Mouse (Mus musculus): ENCODE results near the gene Zdhhc12. TPM values are rescaled to one million over a fixed set of nuclear protein-coding genes. Genes with fewer than 3 reads are reported as not detected.

Zdhhc12 gene
- polyA plus RNA-seq, 1 experiment, result 1.6 TPM

- Histone ChIP-seq H3K27me3 (ENCODE audit: control insufficient read depth) (no peaks in the 10 kb centered on the region), H3K9me3 (ENCODE audit: control insufficient read depth, low read length) (no peaks in the 10 kb centered on the region), H3K4me1 (ENCODE audit: control insufficient read depth) (peaks cover 35% of the 10 kb centered on the region), H3K36me3 (ENCODE audit: control insufficient read depth) (no peaks in the 10 kb centered on the region), H3K4me3 (replicated peaks) (no peak overlapping the region)
- TF ChIP-seq GATA1 (IDR thresholded peaks at IDR 0.05; ENCODE audit: low read length) (no peak), TAL1 (IDR thresholded peaks at IDR 0.05; ENCODE audit: low read length) (no peak)
Measured at GRCm38 (mm10) chr2:30130156-30130555, 36.7 kb upstream of the Zdhhc12 start.

GRCm38 (mm10) chr2:30128789-30129188, 35.3 kb upstream of the Zdhhc12 start:
- H3K27me3 ChIP-seq (ENCODE audit: control insufficient read depth), result no peaks in the 10 kb centered on the region
- peaks cover 32% of the 10 kb centered on the region for H3K4me1 ChIP-seq (ENCODE audit: control insufficient read depth)

GRCm38 (mm10) chr2:30124472-30125274, 31.2 kb upstream of the Zdhhc12 start, which contains the start of gene Zer1:
Gene Zer1 (minus strand): TSS chr2:30124585.
- H3K36me3 ChIP-seq (ENCODE audit: control insufficient read depth), result peaks cover 16% of the 10 kb centered on the region
- no peaks in the 10 kb centered on the region for H3K27me3 ChIP-seq (ENCODE audit: control insufficient read depth)
- peak within 1 kb of the TSS; percentile 78 for H3K4me3 ChIP-seq (replicated peaks)
- H3K4me1 ChIP-seq (ENCODE audit: control insufficient read depth), result peaks cover 31% of the 10 kb centered on the region
- H3K9me3 ChIP-seq (ENCODE audit: control insufficient read depth, low read length), result no peaks in the 10 kb centered on the region
- TF ChIP-seq GATA1 (IDR thresholded peaks at IDR 0.05; ENCODE audit: low read length) (no peak), TAL1 (IDR thresholded peaks at IDR 0.05; ENCODE audit: low read length) (no peak)

More at GRCm38 (mm10) chr2:30128789-30129188, 35.3 kb upstream of the Zdhhc12 start:
- no peak for TF ChIP-seq TAL1 (IDR thresholded peaks at IDR 0.05; ENCODE audit: low read length)
- TF ChIP-seq GATA1 (IDR thresholded peaks at IDR 0.05; ENCODE audit: low read length), result no peak
- no peaks in the 10 kb centered on the region for H3K9me3 ChIP-seq (ENCODE audit: control insufficient read depth, low read length)
- H3K4me3 ChIP-seq (replicated peaks), result no peak overlapping the region
- no peaks in the 10 kb centered on the region for H3K36me3 ChIP-seq (ENCODE audit: control insufficient read depth)

- TF ChIP-seq GATA1 (IDR thresholded peaks at IDR 0.05; ENCODE audit: low read length) (no peak), TAL1 (IDR thresholded peaks at IDR 0.05; ENCODE audit: low read length) (no peak)
- Histone ChIP-seq H3K27me3 (ENCODE audit: control insufficient read depth) (no peaks in the 10 kb centered on the region), H3K4me1 (ENCODE audit: control insufficient read depth) (peaks cover 29% of the 10 kb centered on the region), H3K9me3 (ENCODE audit: control insufficient read depth, low read length) (no peaks in the 10 kb centered on the region), H3K36me3 (ENCODE audit: control insufficient read depth) (peaks cover 16% of the 10 kb centered on the region), H3K4me3 (replicated peaks) (peak overlapping the region; percentile 78)
Measured at GRCm38 (mm10) chr2:30123729-30124471, 30.5 kb upstream of the Zdhhc12 start.

GRCm38 (mm10) chr2:30122766-30123165, 29.3 kb upstream of the Zdhhc12 start:
- TF ChIP-seq GATA1 (IDR thresholded peaks at IDR 0.05; ENCODE audit: low read length), result no peak
- no peak for TF ChIP-seq TAL1 (IDR thresholded peaks at IDR 0.05; ENCODE audit: low read length)
- Histone ChIP-seq H3K4me1 (ENCODE audit: control insufficient read depth) (peaks cover 29% of the 10 kb centered on the region), H3K27me3 (ENCODE audit: control insufficient read depth) (no peaks in the 10 kb centered on the region), H3K9me3 (ENCODE audit: control insufficient read depth, low read length) (no peaks in the 10 kb centered on the region), H3K36me3 (ENCODE audit: control insufficient read depth) (peaks cover 16% of the 10 kb centered on the region), H3K4me3 (replicated peaks) (no peak overlapping the region)

- no peak overlapping the region for H3K4me3 ChIP-seq (replicated peaks)
- H3K36me3 ChIP-seq (ENCODE audit: control insufficient read depth), result peaks cover 16% of the 10 kb centered on the region
- TF ChIP-seq TAL1 (IDR thresholded peaks at IDR 0.05; ENCODE audit: low read length) (no peak), GATA1 (IDR thresholded peaks at IDR 0.05; ENCODE audit: low read length) (no peak)
Measured at GRCm38 (mm10) chr2:30120269-30120668, 26.8 kb upstream of the Zdhhc12 start.

GRCm38 (mm10) chr2:30119641-30120051, 26.2 kb upstream of the Zdhhc12 start:
- no peak for TF ChIP-seq GATA1 (IDR thresholded peaks at IDR 0.05; ENCODE audit: low read length)
- TF ChIP-seq TAL1 (IDR thresholded peaks at IDR 0.05; ENCODE audit: low read length), result no peak
- Histone ChIP-seq H3K36me3 (ENCODE audit: control insufficient read depth) (peaks cover 18% of the 10 kb centered on the region), H3K4me3 (replicated peaks) (no peak overlapping the region), H3K9me3 (ENCODE audit: control insufficient read depth, low read length) (no peaks in the 10 kb centered on the region), H3K27me3 (ENCODE audit: control insufficient read depth) (no peaks in the 10 kb centered on the region), H3K4me1 (ENCODE audit: control insufficient read depth) (peaks cover 22% of the 10 kb centered on the region)

More at GRCm38 (mm10) chr2:30120269-30120668, 26.8 kb upstream of the Zdhhc12 start:
- Histone ChIP-seq H3K9me3 (ENCODE audit: control insufficient read depth, low read length) (no peaks in the 10 kb centered on the region), H3K27me3 (ENCODE audit: control insufficient read depth) (no peaks in the 10 kb centered on the region), H3K4me1 (ENCODE audit: control insufficient read depth) (peaks cover 28% of the 10 kb centered on the region)

GRCm38 (mm10) chr2:30112564-30112963, 19.1 kb upstream of the Zdhhc12 start:
- peaks cover 39% of the 10 kb centered on the region for H3K4me1 ChIP-seq (ENCODE audit: control insufficient read depth)
- TF ChIP-seq GATA1 (IDR thresholded peaks at IDR 0.05; ENCODE audit: low read length), result no peak
- TF ChIP-seq TAL1 (IDR thresholded peaks at IDR 0.05; ENCODE audit: low read length), result no peak

GRCm38 (mm10) chr2:30111500-30111899, 18.1 kb upstream of the Zdhhc12 start:
- peaks cover 58% of the 10 kb centered on the region for H3K36me3 ChIP-seq (ENCODE audit: control insufficient read depth)
- TF ChIP-seq GATA1 (IDR thresholded peaks at IDR 0.05; ENCODE audit: low read length) (no peak), TAL1 (IDR thresholded peaks at IDR 0.05; ENCODE audit: low read length) (peak; percentile 22; the same call in 1 of the 3 replicates)
- H3K4me1 ChIP-seq (ENCODE audit: control insufficient read depth), result peaks cover 38% of the 10 kb centered on the region
- no peaks in the 10 kb centered on the region for H3K9me3 ChIP-seq (ENCODE audit: control insufficient read depth, low read length)
- H3K27me3 ChIP-seq (ENCODE audit: control insufficient read depth), result no peaks in the 10 kb centered on the region
- H3K4me3 ChIP-seq (replicated peaks), result no peak overlapping the region

More at GRCm38 (mm10) chr2:30112564-30112963, 19.1 kb upstream of the Zdhhc12 start:
- H3K36me3 ChIP-seq (ENCODE audit: control insufficient read depth), result peaks cover 50% of the 10 kb centered on the region
- no peaks in the 10 kb centered on the region for H3K9me3 ChIP-seq (ENCODE audit: control insufficient read depth, low read length)
- H3K27me3 ChIP-seq (ENCODE audit: control insufficient read depth), result no peaks in the 10 kb centered on the region
- H3K4me3 ChIP-seq (replicated peaks), result no peak overlapping the region
